Mouse (Mus musculus): Measurements from ENCODE around the gene Iqcf5. TPM values are rescaled to one million over a fixed set of nuclear protein-coding genes. Genes with fewer than 3 reads are reported as not detected.

Gene Iqcf5
- not detected for polyA plus RNA-seq (2017; shearing (Covaris generic))

DNA sequence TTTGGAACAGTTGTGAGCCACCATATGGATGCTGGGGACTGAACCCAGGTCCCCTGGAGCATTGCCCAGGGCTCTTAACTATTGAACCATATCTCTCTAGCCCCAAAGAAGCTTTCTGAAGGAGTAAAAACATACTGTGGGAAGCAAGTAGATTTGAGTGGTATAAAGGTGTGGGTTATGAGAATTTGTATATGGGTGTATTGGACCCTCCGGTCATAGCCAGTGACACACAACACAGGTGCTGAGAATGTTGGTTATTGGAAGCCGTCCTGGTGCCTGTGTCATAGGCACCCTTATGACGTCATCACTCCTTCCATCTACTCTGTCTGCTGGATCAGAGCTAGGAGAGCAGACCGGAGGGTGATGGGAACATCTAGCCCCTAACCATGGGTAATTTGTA, at the start of gene Iqcf5:
TSS of gene Iqcf5 (plus strand) at position 301 of the 400 bp plus-strand sequence.

DNA sequence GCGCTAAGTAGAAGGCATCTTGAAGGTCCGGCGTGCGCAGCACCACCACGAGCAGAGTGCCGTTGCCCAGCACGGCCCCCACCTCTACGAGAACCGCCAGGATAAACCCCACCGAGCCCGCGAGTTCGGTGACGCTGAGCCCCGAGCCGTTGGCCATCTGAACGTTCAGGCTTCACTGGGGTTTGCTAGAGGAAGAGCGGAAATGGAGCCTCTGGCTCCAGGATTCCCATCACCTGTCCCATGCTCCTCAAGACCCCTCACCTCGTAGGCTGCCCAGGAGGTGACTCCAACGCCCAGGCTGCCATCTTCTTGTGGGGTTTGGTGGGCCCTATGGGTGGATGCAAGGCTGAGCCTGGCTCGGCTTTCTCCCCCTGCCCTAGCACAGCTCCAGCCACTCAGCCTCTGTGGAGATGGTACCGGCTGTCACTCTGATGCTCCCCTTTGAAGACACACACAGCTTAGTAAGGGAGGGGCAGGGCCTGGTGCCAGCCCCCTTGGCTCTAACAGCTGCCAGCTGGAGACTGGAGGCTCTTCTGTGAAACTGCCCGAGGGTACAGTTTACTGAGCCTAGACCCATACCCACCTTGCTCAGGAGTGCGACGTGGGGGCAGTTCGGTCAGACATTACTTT, 48.7 kb upstream of the Iqcf5 start, which contains the start of gene Gpr62:
TSS of gene Gpr62 (minus strand) at position 368 of the 630 bp plus-strand sequence.

DNA sequence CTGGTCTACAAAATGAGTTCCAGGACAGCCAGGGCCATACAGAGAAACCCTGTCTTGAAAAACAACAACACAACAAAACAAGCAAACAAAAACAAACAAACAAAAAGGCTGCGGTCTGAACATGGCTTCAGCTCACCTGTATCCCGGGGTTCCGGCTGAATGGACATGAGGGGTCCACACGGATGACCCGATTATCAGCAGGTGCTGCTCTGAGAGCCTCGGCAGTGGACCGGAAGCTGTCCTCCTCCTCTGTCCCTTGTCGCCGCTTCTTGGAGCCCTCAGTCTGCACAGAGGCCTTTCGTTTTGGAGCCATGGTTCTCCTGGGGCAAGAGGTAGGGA, 38.7 kb upstream of the Iqcf5 start, which contains the start of gene Rrp9:
TSS of gene Rrp9 (plus strand) at position 301 of the 339 bp plus-strand sequence.

DNA sequence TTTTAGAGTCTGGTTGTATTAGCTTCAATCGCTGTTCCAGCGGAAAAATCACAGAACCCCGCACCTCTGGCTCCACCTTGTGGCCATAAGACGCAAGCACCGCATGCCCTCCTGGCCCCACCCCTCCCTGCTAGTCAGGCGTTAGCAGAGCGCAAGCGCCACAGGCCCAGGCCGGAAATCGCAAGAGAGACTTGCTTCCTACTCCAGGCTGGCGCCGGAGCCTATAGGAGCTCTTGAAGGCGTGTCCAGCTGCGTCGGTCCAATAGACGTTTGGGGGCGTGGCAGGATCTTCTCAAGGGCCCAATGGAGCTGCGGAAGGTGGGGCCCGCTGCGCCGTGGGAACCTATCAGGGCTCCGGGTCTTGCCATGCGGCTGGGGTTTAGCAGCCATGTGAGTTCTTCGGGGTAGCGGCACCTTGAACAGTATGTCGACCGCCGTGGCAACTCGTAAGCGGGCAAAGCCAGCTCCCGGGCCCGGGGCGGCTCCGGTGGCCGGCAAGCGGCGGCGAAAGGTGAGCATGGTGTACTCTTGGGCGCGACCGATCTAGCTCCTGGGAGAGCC, 37.4 kb upstream of the Iqcf5 start, which contains the start of gene Parp3:
TSS of gene Parp3 (minus strand) at position 26 of the 561 bp plus-strand sequence.

DNA sequence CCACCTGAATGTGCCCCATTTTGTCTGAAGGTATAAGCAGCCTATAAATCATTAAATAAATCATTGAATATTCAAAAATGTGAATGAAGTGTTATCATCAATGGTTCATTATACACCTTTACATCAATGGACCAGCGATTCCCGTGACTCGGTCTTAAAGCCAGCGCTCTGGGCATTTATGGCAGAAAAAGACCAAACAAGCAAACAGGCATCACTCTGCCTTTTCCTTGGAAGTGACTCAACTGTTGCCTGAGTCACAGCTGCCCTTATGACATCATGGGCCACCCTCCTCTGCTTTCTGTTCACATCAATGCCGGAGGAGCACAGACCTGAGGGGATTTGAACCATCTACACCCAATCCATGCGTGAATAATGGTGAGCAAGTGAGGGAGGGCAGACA, 14.7 kb upstream of the Iqcf5 start, which contains the start of gene Iqcf1:
TSS of gene Iqcf1 (plus strand) at position 301 of the 400 bp plus-strand sequence.

DNA sequence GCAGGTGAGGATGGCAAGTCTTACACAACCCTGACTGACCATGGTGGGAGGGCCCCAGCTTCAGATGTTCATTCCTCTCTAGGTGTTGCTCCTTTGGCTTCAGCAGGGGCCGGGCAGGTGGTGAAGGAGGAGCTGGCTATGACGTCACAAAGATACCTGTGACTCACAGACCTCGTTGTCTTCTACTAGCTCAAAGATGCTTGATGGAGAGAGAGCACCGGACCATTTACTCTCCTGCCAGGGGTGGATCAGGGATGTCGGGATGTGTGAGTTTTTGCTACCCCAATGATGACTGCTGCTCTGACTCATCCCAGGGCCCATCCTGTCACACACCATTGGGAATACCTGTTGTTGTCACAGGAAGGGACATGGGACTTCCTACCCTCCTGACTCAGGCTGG, 47.2 kb downstream of the Iqcf5 start, which contains the start of gene Iqcf3:
TSS of gene Iqcf3 (minus strand) at position 101 of the 400 bp plus-strand sequence.

Other genes with a start within 250 kb of the Iqcf5 start
- 6.3 TPM for gene Poc1a, start 233.5 kb upstream of the Iqcf5 start, polyA plus RNA-seq (2017; shearing (Covaris generic))
- gene Dusp7, start 145.9 kb upstream of the Iqcf5 start, polyA plus RNA-seq (2017; shearing (Covaris generic)), result 11.0 TPM
- 568 TPM for gene Rpl29, start 85.1 kb upstream of the Iqcf5 start, polyA plus RNA-seq (2017; shearing (Covaris generic))
- 17.9 TPM for gene Acy1, start 76.3 kb upstream of the Iqcf5 start, polyA plus RNA-seq (2017; shearing (Covaris generic))
- gene Abhd14b, start 67.1 kb upstream of the Iqcf5 start, polyA plus RNA-seq (2017; shearing (Covaris generic)), result 19.1 TPM
- gene Abhd14a, start 66.9 kb upstream of the Iqcf5 start, polyA plus RNA-seq (2017; shearing (Covaris generic)), result 20.1 TPM
- 20.5 TPM for gene Pcbp4, start 61.3 kb upstream of the Iqcf5 start, polyA plus RNA-seq (2017; shearing (Covaris generic))
- gene Gpr62, start 48.6 kb upstream of the Iqcf5 start, polyA plus RNA-seq (2017; shearing (Covaris generic)), result not detected
- gene Rrp9, start 38.6 kb upstream of the Iqcf5 start, polyA plus RNA-seq (2017; shearing (Covaris generic)), result 82.3 TPM
- gene Parp3, start 37.6 kb upstream of the Iqcf5 start, polyA plus RNA-seq (2017; shearing (Covaris generic)), result 84.4 TPM
- gene Iqcf1, start 14.6 kb upstream of the Iqcf5 start, polyA plus RNA-seq (2017; shearing (Covaris generic)), result not detected
- gene Iqcf3, start 47.1 kb downstream of the Iqcf5 start, polyA plus RNA-seq (2017; shearing (Covaris generic)), result not detected
- gene Iqcf4, start 56.4 kb downstream of the Iqcf5 start, polyA plus RNA-seq (2017; shearing (Covaris generic)), result not detected
- not detected for gene Iqcf6, start 112.0 kb downstream of the Iqcf5 start, polyA plus RNA-seq (2017; shearing (Covaris generic))
- gene Grm2, start 141.5 kb downstream of the Iqcf5 start, polyA plus RNA-seq (2017; shearing (Covaris generic)), result not detected
- gene Tex264, start 171.4 kb downstream of the Iqcf5 start, polyA plus RNA-seq (2017; shearing (Covaris generic)), result 77.6 TPM

Measured in inflammation-experienced regulatory T-cells, adult 16 weeks (primary cell).